Mouse (Mus musculus): Measurements from ENCODE around the gene Bcl2l13.
"Not testable (repeated sequence)": the region's sequence is repeated elsewhere in the genome, so short reads cannot be mapped to it uniquely, and the experiment has no call there.

Gene Bcl2l13

DNA sequence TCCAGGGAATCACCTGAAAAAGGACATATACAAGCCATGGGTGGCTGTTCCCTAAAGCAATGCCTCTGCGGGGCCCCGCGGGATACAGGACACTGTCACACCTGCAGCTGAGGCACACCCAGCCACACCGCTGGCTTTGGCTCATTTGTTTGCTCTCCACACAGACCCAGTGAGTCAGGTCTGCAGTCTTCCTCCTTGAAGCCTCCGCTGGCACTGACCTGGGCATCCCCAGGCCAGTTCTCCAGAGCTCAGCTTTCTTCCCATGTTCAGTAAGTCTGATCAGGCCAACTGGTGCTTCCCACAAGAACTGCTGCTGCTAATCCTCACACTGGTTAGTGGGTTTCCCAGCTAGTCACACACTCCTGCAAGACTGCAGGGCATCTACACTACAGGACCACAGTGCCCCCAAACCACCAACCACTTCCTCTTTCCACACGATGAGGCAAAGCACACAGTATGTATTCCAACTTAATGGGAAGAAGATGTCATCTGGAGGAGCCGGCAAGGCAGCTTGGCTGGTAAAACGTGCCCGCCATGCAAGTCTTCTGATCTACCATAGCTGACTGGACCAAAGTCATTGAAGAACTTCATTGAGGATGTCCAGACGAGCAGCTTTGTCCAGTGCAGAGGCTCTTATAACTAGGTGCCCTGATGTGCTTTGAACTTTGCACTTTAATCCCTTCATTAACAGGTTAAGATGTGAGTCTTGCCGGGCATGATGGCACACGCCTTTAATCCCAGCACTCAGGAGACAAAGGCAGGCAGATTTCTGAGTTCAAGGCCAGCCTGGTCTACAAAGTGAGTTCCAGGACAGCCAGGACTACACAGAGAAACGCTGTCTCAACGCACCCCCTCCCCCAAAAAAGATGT lies 66.0 kb downstream of the Bcl2l13 start:
- DNase-seq (ENCODE audit: low read depth, low spot score), result no peak

DNA sequence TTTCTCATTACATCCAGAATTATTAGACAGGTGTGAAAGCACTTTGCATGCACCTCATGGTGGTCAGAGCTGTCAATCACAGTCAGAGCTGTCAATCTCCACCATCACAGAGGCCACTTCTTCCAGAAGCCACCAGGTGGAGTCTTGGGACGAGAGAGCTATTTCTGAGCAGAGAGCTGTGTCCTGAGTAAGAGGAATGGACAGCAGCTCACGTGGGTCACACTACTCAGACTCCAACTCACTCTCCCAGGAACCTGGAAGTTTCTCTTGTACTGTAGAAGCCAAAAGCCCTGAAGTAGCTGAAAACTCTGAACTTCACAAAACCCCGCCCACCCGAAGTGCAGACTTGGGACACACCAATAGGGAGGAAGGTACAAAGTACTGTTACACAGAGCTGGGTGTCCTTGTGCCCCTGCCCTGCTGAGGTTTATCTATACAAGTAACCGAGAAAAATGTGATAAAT lies 67.5 kb downstream of the Bcl2l13 start:
- DNase-seq (ENCODE audit: low read depth, low spot score), result peak; percentile 36

DNA sequence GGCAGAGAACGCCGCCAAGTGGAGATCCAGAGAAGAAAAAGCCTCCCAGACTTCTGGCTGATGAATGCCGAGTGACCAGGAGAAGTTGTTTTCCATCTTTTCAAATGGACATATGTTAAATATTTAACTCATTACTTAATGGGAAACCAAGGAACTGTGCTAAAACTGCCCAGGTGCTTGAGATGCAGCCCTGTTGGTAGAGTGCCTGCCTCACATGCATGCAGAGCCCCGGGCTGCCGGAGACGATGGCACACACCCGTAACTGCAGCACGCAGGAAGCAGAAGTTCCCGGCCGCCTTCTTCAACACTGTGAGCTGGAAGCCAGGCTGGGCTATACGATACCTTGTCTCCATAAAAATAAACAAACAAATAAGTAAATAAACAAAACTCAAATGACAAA lies 67.9 kb downstream of the Bcl2l13 start:
- DNase-seq (ENCODE audit: low read depth, low spot score), result no peak

DNA sequence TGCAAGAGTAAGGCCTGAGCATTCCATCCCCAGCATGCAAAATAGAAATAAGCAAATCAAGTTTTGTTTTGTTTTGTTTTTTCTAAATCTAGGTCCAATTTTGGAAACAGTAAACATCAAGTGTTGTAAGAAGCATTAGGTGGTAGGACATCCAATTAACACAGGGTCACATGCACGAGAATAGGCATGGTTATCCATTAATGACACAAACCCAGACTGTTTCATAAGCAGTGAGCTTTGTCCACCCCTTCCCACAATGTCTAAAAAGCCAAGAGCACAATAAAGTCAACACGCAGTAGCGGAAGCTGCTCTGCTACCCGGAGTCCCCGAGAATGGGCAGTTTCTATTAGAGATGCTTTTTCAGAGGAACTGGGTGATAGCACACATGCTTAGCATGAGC lies 69.1 kb downstream of the Bcl2l13 start:
- DNase-seq (ENCODE audit: low read depth, low spot score), result no peak

DNA sequence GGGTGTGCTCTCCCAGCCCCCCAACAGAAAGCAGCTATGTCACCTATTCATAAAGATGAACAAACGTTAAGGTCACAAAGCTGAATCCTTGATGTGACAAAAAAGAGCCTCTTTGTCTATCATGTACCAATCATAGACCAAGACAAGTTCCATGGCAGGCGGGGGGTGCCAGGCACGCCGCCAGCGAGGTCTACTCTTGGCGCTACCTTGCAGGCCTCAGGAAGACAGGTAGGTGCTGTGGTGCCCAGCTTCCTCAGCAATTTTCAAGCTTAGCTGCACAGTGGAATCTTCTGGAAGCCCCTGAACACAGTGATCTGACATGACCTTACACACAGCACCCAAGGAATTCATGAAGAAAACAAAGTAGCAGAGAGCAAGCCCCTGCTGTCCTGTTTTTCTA lies 70.5 kb downstream of the Bcl2l13 start:
- DNase-seq (ENCODE audit: low read depth, low spot score), result no peak

DNA sequence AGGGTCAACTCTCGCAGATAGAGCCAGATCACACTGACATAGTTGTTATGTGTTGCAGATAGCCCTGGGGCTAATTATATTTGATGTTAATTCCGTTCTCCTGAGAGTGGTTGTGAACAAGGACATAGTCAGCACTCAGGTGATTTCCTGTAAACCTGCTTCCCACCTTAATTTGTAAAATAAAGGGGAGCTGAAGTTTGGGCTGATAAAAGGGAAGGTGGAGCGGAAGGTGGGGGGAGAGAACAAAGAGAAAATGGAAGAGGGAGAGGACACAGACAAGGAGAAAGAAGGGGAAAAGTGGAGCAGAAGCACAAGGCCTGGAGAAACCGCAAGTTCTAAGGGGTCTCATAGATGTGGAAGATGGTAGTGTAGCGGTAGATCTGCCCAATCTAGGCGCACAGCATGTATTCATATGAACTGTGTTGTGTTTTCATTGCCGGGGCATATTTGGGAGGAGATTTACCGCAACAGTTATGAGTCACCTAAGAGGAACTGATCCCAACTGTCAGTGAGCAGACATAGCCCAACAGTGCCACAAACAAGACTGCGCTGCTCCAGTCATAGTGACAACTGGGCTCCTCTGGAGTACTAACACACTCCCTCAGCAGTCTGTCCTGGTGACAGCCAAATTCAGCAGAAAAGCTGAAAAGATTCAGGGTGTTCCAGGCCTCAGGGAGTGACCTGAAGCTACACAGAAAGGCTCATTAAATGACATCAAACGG lies 72.0 kb downstream of the Bcl2l13 start:
- not testable (repeated sequence) for DNase-seq (ENCODE audit: low read depth, low spot score)

DNA sequence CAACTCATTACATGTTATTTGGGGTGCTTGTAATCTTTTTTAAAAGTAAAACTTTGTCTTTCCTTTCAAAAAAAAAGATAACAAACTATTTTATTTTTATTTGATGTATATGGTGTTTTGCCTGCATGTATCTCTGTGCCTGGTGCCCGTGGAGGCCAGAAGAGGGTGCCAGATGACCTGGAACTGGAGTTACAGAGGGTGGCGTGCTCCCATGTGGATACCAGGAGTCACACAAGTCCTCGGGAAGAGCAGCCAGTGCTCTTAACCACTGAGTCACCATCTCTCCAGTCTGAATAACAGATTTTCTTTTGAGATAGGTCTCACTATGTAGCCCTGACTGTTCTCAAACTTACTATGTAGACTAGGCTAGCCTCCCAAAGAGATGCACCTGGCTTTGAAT lies 73.5 kb downstream of the Bcl2l13 start:
- DNase-seq (ENCODE audit: low read depth, low spot score), result no peak

DNA sequence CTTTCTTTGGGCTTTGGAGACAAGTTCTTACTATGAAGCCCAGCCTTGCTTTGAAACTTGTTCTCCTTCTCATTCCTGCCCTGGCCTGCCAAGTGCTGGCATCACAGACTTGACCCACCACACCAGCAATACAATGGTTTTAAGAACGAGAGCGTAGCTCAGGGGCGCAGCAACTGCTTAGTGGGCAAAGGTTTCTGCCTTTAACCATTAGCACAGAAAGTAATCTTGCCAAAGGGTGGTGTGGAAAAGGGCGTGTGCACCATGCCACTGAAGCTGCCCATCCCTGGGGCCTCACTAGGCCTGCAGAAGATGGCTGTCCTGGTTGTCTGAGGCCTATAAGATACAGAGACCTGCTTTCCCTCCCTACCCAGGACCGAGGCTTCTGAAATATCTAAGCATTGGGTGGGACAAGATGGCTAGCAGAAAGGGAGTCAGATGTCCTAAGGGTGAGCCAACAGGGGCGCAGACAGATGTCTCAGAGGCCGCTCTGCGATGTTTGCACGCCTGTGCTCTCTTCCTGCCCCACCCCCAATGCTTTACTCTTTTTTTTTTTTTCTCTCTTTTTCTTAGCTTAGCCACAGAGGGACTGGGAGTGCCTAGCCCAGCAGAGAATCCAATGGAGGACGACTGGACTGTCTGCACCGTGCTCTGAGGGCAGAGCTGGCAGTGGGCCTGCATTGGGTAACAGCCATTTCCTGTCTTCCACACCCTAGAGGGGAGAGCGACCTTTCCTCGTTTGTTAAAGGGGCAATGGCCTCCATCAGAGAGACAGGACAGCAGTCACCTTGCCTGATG lies 75.4 kb downstream of the Bcl2l13 start:
- DNase-seq (ENCODE audit: low read depth, low spot score), result no peak

DNA sequence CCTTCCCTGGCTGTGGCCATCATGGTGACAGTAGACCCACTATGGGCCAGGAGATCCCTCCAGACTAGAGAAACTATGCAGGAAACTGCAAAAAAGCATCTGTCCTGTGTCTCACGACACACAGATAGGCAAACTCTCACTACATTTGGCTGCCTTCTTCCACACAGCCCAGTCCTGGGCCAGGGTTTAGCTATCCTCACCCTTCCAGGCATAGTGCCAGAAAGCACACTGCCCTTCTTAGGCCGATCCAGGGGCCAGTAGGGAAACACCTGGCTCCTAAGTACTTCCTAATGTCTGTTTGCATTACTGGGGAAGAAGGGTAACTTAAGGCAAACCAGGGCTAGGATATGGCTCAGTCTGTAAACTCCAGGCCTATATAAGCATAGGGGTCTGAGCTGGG lies 76.9 kb downstream of the Bcl2l13 start:
- DNase-seq (ENCODE audit: low read depth, low spot score), result no peak

DNA sequence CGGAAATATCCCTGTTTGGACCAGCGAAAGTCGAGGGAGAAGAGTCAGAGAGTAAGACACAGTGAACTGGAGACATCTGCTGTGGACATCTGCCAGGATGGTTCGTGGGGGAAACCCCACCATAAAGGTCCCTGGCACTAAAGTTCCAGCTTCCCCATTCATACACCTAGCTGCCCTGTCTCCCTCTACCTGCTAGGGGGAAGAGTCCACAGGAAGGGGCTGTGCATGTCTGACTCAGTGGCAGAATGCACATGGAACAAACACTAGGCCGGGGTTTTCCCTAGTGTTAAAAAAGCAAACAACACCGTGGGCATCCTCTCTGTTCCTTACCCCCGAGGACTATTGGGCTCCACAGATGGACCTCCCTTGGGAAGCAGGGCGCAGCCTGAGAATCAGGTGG lies 77.8 kb downstream of the Bcl2l13 start:
- DNase-seq (ENCODE audit: low read depth, low spot score), result no peak

DNA sequence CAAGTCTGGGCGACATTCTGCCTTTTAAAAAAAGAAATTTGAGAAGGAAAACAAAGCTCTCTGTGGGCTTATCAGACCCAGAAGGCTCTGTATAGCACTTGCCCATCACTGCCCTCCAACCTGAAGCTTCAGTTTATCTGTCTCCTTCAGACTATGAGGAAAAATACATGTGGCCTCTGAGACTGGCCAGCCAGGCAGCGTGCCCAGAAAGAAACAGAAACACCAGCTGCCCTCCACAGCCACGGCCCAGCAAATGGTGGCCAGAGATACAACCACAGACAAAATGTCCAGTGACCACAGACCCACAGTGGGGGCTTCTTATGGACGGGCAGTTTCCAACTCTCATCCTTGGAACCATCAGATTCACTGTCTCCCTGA lies 78.5 kb downstream of the Bcl2l13 start:
- DNase-seq (ENCODE audit: low read depth, low spot score), result no peak

DNA sequence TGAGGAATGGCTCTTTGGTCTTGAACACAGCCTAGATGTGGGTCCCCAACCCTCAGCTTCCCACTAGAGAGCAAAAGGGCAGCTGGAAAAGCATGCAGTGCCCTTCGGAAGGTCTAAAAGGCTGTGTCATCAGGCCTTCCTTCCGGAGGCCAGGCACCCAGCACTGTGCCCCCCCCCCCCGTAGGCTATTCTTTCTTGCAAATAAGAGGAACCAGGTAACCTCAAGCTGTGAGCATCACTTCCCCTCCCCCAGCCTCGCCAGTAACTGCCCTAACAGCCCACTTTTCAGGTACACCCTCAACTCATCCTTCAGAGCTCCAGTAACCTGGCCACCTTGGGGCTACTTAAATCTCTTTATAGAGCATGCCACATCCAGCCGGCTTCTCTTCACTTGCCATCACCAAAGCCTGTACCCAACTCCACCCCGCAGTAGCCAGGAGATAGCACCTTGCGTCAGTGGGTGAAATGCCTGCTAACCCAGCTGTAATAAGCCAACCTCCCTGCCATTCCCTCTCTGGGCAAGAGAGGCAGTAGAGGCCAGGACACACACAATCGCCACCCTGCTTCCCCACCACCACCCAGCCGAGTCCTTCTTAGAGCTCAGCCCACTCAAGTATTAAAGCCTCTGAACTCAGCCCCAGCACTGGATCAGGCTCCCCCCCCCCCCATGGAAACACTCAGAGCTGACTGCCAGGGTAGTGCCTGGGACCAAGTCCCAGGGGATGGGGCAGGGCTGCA lies 79.1 kb downstream of the Bcl2l13 start:
- peak; percentile 16 for DNase-seq (ENCODE audit: low read depth, low spot score)

DNA sequence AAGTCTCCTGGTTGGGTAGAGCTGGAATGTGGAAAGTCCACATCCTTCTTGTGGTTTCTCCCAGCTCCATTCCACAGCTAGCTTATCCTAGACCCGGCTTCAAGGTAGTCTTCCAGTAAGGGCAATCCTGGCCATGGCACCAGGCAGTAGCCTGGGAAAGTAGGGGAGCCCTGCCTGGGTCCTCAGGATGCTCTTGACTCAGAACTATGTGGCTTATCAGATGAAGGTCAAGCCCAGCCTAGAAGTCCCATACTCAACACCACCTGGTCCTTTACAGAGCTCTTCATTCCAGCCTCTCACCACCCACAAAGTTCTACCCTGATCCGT lies 79.6 kb downstream of the Bcl2l13 start:
- no peak for DNase-seq (ENCODE audit: low read depth, low spot score)

DNA sequence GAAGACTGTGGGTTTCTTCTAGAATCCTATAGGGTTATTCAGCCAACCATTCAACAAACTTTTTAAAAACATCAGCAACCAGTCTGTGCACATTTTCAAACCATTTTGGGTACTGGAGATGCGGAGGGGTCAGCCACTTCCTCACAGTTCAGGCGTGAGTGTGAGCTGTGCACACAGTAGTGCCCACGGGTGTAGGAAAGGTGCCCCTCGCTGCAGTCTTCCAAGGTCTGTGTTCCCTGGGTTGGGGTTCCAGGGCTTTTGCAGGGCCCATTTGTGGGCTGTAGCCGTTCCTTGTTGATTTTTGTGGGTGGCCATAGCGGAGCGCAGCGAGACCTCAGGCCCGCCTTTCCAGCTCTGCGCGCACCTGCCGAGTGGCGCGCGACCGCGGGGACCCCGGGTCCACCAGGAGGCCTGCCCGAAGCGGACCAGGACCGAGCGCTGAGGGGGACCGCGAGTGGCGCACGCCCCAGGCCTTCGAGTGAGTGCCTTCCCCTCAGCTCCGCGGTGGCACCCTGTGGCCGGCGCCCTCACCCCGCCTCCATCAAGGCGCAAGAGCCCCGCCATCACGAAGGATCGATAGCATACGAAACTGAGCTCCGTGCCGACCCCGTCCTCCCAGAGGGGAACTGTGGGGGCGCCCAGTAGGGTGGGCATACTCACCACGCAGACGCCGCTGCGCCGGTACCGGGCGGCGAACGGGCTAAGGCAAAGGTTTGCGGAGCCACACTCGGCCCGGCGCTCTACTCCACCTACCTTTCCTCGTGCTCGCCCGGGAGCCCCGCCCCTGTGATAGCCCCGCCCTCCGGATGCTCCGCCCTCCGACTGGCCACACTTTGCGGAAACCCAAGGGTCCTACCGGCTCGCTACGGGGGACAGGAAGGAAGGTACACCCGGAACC lies 80.3 kb downstream of the Bcl2l13 start, which contains the start of gene Bid:
Bid (minus strand) TSS at position 780 of the 898 bp plus-strand sequence.
- peak; percentile 68 for DNase-seq (ENCODE audit: low read depth, low spot score)

DNA sequence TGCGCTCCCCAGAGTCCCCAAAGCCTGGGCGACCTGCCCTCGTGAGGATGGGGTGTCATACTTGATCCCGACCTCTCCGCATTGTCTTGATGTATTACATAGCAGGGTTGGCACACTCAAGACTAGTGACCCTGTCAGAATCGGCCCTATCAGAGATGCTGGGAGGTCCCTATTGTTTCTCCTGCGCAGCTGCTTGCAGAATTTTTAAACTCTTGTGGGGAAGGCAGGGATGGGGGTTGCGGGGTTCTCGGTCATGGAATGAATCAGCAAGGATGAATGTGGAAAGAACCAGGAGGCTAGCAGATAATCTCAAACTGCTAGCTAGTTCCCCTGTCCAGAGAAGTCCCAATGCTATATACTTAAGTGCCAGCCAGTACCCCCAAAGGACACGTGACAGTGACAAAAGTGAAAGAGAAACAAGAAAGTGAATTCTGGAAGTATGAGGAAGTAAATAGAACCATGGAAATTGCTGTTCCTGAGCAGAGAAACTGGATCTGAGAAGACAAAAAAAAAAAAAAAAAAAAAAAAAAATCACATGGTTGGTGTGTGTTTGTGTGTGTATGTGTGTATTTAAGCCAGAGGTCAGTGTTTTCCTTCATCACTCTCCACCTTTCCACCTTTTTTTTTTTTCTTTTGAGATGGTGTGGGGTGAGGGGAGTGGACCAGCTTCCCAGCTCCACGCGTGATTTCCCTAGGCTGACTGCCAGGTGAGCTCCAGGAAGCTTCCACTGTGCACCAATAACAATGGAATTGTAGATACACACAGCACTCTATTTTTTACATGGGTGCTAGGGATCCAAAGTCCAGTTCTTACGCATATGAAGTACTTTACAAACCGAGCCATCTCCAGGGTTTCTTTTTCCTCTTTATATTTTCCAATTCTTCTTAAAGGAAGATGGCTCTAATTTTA lies 81.2 kb downstream of the Bcl2l13 start:
- DNase-seq (ENCODE audit: low read depth, low spot score), result not testable (repeated sequence)

DNA sequence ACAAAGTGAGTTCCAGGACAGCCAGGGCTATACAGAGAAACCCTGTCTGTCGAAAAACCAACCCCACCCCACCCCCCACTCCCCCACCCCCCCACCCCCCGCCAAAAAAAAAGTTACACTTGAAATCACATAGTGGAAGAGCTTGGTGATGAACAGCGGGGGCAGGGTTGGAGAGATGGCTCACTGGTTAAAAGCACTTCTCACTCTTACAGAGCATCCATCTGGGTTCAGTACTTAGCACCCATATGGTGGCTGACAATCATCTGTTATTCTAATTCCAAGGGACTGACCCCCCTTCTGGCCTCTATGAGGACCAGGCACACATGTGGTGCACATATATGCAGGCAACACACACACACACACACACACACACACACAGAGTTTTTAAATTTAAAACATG lies 82.0 kb downstream of the Bcl2l13 start:
- DNase-seq (ENCODE audit: low read depth, low spot score), result no peak

DNA sequence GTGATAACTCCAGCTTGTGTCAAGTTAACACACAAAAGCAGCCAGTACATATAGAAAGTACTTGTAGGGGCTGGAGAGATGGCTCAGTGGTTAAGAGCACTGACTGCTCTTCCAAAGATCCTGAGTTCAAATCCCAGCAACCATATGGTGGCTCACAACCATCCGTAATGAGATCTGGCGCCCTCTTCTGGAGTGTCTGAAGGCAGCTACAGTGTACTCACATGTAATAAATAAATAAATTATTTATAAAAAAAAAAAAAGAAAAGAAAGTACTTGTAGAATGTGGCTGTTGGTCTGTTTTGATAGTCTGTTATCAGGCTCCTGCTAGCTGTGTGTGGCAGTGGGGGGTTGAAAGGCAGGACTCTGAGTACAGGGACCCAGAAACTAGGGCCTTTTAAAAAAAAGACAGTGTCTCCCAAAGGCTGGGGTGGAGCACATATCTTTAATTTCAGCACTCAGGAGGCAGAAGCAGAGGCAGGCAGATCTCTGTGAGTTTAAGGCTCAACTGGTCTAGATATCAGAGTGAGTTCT lies 88.8 kb downstream of the Bcl2l13 start:
- not testable (repeated sequence) for DNase-seq (ENCODE audit: low read depth, low spot score)

DNA sequence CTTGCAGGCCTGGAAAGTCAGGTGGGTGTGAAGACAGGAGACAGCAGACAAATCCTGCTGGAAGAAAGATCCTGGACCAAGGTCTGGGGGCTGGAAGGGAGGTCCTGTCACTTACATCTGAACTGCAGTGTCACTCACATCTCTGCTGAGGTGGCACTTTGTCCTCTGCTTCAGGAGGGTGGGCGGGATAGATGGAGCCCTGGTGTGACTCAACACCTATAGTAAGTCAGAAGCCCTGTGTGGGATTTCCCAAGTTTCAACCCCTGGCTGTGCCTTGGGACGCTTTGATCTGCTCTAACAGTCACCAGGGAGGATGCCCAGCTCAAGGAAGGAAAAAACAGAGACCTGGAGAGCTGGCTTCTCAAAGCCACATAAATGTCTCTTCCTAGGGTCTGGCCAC lies 90.9 kb downstream of the Bcl2l13 start:
- no peak for DNase-seq (ENCODE audit: low read depth, low spot score)

DNA sequence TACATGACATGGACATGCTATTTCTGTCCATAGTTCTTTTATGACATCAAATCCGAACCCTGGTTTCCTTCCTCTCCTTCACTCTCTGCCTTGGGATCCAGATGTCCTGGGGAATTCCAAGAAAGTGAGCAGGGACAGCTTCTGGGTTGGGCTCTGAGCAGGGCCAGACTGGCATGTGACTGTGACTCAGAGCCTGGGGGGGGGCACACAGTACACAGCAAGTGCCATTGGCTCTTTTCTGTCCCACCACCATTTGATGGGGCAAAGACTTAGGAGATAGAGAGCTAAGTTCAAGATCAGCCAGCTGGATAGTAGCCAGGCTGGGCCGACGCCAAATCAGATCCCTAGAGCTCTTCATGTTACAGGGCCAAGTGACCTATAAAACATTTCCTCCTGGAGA lies 91.8 kb downstream of the Bcl2l13 start:
- no peak for DNase-seq (ENCODE audit: low read depth, low spot score)
